Mouse (Mus musculus): ENCODE data around the gene Vmn2r101. TPM values are rescaled to one million over a fixed set of nuclear protein-coding genes. Genes with fewer than 3 reads are reported as not detected.

Vmn2r101 gene
- not detected in 2 replicates for polyA plus RNA-seq (2012; ENCODE audit: insufficient read depth, insufficient read length, low replicate concordance, missing spikeins)

GRCm38 (mm10) chr17:19576927-19577326 lies at the start of gene Vmn2r101:
TSS of gene Vmn2r101 (plus strand) at chr17:19577227.
- Histone ChIP-seq H3K27ac (ENCODE audit: insufficient read depth, low read depth, low read length) (no peak within 1 kb of the TSS), H3K4me3 (ENCODE audit: insufficient read depth, low read depth, low read length) (no peak within 1 kb of the TSS), H3K4me1 (ENCODE audit: control insufficient read depth, insufficient read depth, low read length) (no peaks in the 10 kb centered on the region)
- TF ChIP-seq CTCF (IDR thresholded peaks at IDR 0.05; ENCODE audit: insufficient read depth, low read depth, low read length) (no peak), POLR2A (IDR thresholded peaks at IDR 0.05; ENCODE audit: insufficient read depth, low read depth, low read length) (no peak)

DNA sequence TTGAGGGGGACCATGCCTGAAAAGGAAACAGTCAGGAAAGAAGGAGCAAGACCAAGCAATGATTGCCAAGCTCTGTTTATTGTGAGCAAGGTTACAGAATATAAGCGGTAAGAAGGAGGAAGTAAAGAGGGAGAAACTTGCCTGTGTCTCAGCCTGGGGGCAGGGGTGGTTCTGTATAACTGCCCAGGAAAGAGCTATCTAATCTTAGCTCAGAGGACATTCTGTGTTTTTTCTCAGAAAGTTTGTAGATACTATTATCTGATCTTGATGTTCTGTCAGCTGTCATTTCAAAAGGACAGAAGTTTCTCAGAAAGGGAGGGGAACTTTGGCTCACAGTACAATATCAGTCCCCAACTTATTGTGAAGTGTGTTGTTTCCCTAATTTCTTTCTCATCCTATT lies 52.3 kb downstream of the Vmn2r101 start:
- WGBS, result 88% methylated on average over 1 of the region's 1 CpGs
- H3K4me1 ChIP-seq (ENCODE audit: control insufficient read depth, insufficient read depth, low read length), result no peaks in the 10 kb centered on the region
- H3K27ac ChIP-seq (ENCODE audit: insufficient read depth, low read depth, low read length), result no peak overlapping the region
- TF ChIP-seq CTCF (IDR thresholded peaks at IDR 0.05; ENCODE audit: insufficient read depth, low read depth, low read length) (no peak), POLR2A (IDR thresholded peaks at IDR 0.05; ENCODE audit: insufficient read depth, low read depth, low read length) (no peak)
- no peak overlapping the region for H3K4me3 ChIP-seq (ENCODE audit: insufficient read depth, low read depth, low read length)

- Histone ChIP-seq H3K27ac (ENCODE audit: insufficient read depth, low read depth, low read length) (no peak overlapping the region), H3K4me1 (ENCODE audit: control insufficient read depth, insufficient read depth, low read length) (no peaks in the 10 kb centered on the region), H3K4me3 (ENCODE audit: insufficient read depth, low read depth, low read length) (no peak overlapping the region)
- WGBS, result 56% methylated on average over 3 of the region's 3 CpGs
- TF ChIP-seq POLR2A (IDR thresholded peaks at IDR 0.05; ENCODE audit: insufficient read depth, low read depth, low read length), result no peak
- no peak for TF ChIP-seq CTCF (IDR thresholded peaks at IDR 0.05; ENCODE audit: insufficient read depth, low read depth, low read length)
Measured at GRCm38 (mm10) chr17:19658447-19658846, 81.4 kb downstream of the Vmn2r101 start.

DNA sequence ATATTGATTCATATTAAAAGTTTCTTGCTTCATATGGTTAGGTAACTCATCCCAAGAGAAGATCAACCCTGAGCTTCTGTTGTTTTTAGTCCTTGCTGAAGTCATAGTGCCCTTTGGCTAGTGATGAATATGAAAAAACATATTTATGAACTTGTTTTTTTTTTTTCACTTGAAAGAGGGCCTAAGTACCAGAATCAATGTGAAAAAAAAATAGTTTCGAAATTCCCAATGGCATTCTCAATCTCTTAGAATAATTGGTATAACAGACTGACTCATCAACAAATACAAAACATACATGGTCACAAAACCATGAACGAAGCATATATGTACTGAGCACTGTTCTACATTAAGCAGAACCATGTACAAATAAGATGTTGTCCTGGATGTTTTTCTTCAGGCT lies 83.0 kb downstream of the Vmn2r101 start, which contains the start of gene Vmn2r102:
Gene Vmn2r102 (plus strand): TSS at position 301 of the 400 bp plus-strand sequence.
- no peak for TF ChIP-seq CTCF (IDR thresholded peaks at IDR 0.05; ENCODE audit: insufficient read depth, low read depth, low read length)
- no peak for TF ChIP-seq POLR2A (IDR thresholded peaks at IDR 0.05; ENCODE audit: insufficient read depth, low read depth, low read length)
- no peak within 1 kb of the TSS for H3K27ac ChIP-seq (ENCODE audit: insufficient read depth, low read depth, low read length)
- WGBS, result 61% methylated on average over 2 of the region's 2 CpGs
- H3K4me3 ChIP-seq (ENCODE audit: insufficient read depth, low read depth, low read length), result no peak within 1 kb of the TSS
- no peaks in the 10 kb centered on the region for H3K4me1 ChIP-seq (ENCODE audit: control insufficient read depth, insufficient read depth, low read length)

Other genes starting within 250 kb of the Vmn2r101 start
- gene Vmn2r99, start 215.3 kb upstream of the Vmn2r101 start, polyA plus RNA-seq (2012; ENCODE audit: insufficient read depth, insufficient read length, low replicate concordance, missing spikeins), result not detected in 2 replicates
- gene Vmn2r100, start 72.5 kb upstream of the Vmn2r101 start, polyA plus RNA-seq (2012; ENCODE audit: insufficient read depth, insufficient read length, low replicate concordance, missing spikeins), result not detected in 2 replicates
- gene Vmn2r102, start 83.1 kb downstream of the Vmn2r101 start, polyA plus RNA-seq (2012; ENCODE audit: insufficient read depth, insufficient read length, low replicate concordance, missing spikeins), result not detected in 2 replicates
- gene Vmn2r103, start 196.1 kb downstream of the Vmn2r101 start, polyA plus RNA-seq (2012; ENCODE audit: insufficient read depth, insufficient read length, low replicate concordance, missing spikeins), result not detected in 2 replicates